8 mouse cellular contexts compared by ENCODE assay signal in genomic region chr12:117107143-117107616, GRCm38 (mm10).
DNase-seq lines count a peak whose midpoint lies in the region; ATAC-seq and TF ChIP-seq lines count a peak whose summit lies in the region.

No protein-coding gene starts in this region.

- TF ChIP-seq CTCF in thymus, adult 2 months (IDR thresholded peaks at IDR 0.05; ENCODE audit: borderline replicate concordance, control insufficient read depth, extremely low read depth, insufficient read depth, low read length, poor library complexity) = no peak

- H3K9ac ChIP-seq in intestine, embryonic 15.5 days = no peak overlapping the region
- H3K9ac ChIP-seq in intestine, embryonic 16.5 days (ENCODE audit: low read depth, low read length) = no peak overlapping the region
- H3K9ac ChIP-seq in hindbrain, embryonic 14.5 days = peak overlapping the region; percentile 28; the same call in 1 of the 2 replicates
- no peak overlapping the region for H3K9ac ChIP-seq in limb, embryonic 14.5 days (ENCODE audit: low read depth, low read length, severe bottlenecking)
- 0 out of 2 replicates have a peak overlapping the region, but pooled peaks have one; percentile 0 for H3K9ac ChIP-seq in neural tube, embryonic 15.5 days (replicated peaks)

- ATAC-seq in intestine, embryonic 15.5 days = 0 out of 2 replicates have a peak, but pooled peaks have one; percentile 23
- no peak for ATAC-seq in intestine, embryonic 16.5 days
- peak; percentile 95 for ATAC-seq in hindbrain, embryonic 14.5 days (ENCODE audit: low FRiP score)
- ATAC-seq in limb, embryonic 14.5 days (ENCODE audit: low FRiP score, low read depth) = peak; percentile 50; the same call in 1 of the 2 replicates
- peak; percentile 94 for ATAC-seq in neural tube, embryonic 15.5 days (ENCODE audit: low FRiP score)

- no peak overlapping the region for H3K4me3 ChIP-seq in intestine, embryonic 15.5 days (replicated peaks)
- no peak overlapping the region for H3K4me3 ChIP-seq in intestine, embryonic 16.5 days (ENCODE audit: low read length)
- no peak overlapping the region for H3K4me3 ChIP-seq in hindbrain, embryonic 14.5 days (replicated peaks; ENCODE audit: low read length)
- no peak overlapping the region for H3K4me3 ChIP-seq in limb, embryonic 14.5 days (replicated peaks; ENCODE audit: low read length)
- 0 out of 2 replicates have a peak overlapping the region, but pooled peaks have one; percentile 1 for H3K4me3 ChIP-seq in neural tube, embryonic 15.5 days (replicated peaks)
- no peak overlapping the region for H3K4me3 ChIP-seq in thymus, adult 2 months (ENCODE audit: control insufficient read depth, insufficient read depth, low read length)

- H3K4me1 ChIP-seq in intestine, embryonic 15.5 days (replicated peaks) = no peaks in the 10 kb centered on the region
- no peaks in the 10 kb centered on the region for H3K4me1 ChIP-seq in intestine, embryonic 16.5 days (ENCODE audit: control insufficient read depth, insufficient read depth, low read length)
- peaks cover 22% of the 10 kb centered on the region for H3K4me1 ChIP-seq in hindbrain, embryonic 14.5 days (replicated peaks; ENCODE audit: control insufficient read depth, insufficient read depth, low read length)
- H3K4me1 ChIP-seq in limb, embryonic 14.5 days (ENCODE audit: control insufficient read depth, insufficient read depth, low read length) = peaks cover 3% of the 10 kb centered on the region; the same call in 1 of the 2 replicates
- H3K4me1 ChIP-seq in neural tube, embryonic 15.5 days = peaks cover 22% of the 10 kb centered on the region
- no peaks in the 10 kb centered on the region for H3K4me1 ChIP-seq in thymus, adult 2 months (replicated peaks; ENCODE audit: control insufficient read depth, insufficient read depth, low read length)

- peak; percentile 76 for DNase-seq in embryo, embryonic 11 days
- peak; percentile 77 for DNase-seq in hindbrain, embryonic 14.5 days (ENCODE audit: low spot score)
- peak; percentile 8 for DNase-seq in limb, embryonic 14.5 days (ENCODE audit: low spot score)
- DNase-seq in urinary bladder, postnatal 36 days (ENCODE audit: low spot score in 2 of 2) = no peak
- DNase-seq in thymus, adult 2 months = no peak

- H3K4me2 ChIP-seq in intestine, embryonic 15.5 days (replicated peaks) = no peak overlapping the region
- H3K4me2 ChIP-seq in intestine, embryonic 16.5 days (ENCODE audit: low read depth, low read length) = no peak overlapping the region
- peak overlapping the region; percentile 38 for H3K4me2 ChIP-seq in hindbrain, embryonic 14.5 days (replicated peaks)
- 0 out of 2 replicates have a peak overlapping the region, but pooled peaks have one; percentile 6 for H3K4me2 ChIP-seq in limb, embryonic 14.5 days (replicated peaks; ENCODE audit: low read depth, low read length, severe bottlenecking)
- peak overlapping the region; percentile 43 for H3K4me2 ChIP-seq in neural tube, embryonic 15.5 days

- no peak overlapping the region for H3K27ac ChIP-seq in intestine, embryonic 15.5 days
- no peak overlapping the region for H3K27ac ChIP-seq in intestine, embryonic 16.5 days (ENCODE audit: low read length)
- H3K27ac ChIP-seq in hindbrain, embryonic 14.5 days = peak overlapping the region; percentile 86
- H3K27ac ChIP-seq in limb, embryonic 14.5 days (replicated peaks; ENCODE audit: low read depth, low read length) = no peak overlapping the region
- peak overlapping the region; percentile 45 for H3K27ac ChIP-seq in neural tube, embryonic 15.5 days (replicated peaks)
- H3K27ac ChIP-seq in thymus, adult 2 months (ENCODE audit: control insufficient read depth, insufficient read depth, low read length) = no peak overlapping the region

- no peaks in the 10 kb centered on the region for H3K36me3 ChIP-seq in intestine, embryonic 15.5 days
- H3K36me3 ChIP-seq in intestine, embryonic 16.5 days (ENCODE audit: control insufficient read depth, insufficient read depth, low read length) = no peaks in the 10 kb centered on the region
- no peaks in the 10 kb centered on the region for H3K36me3 ChIP-seq in hindbrain, embryonic 14.5 days (replicated peaks; ENCODE audit: control insufficient read depth, insufficient read depth)
- no peaks in the 10 kb centered on the region for H3K36me3 ChIP-seq in limb, embryonic 14.5 days (ENCODE audit: control insufficient read depth, insufficient read depth, low read length)
- no peaks in the 10 kb centered on the region for H3K36me3 ChIP-seq in neural tube, embryonic 15.5 days
- no peaks in the 10 kb centered on the region for H3K36me3 ChIP-seq in thymus, adult 2 months (ENCODE audit: control insufficient read depth, insufficient read depth, low read length)

- no peaks in the 10 kb centered on the region for H3K27me3 ChIP-seq in intestine, embryonic 15.5 days (replicated peaks)
- no peaks in the 10 kb centered on the region for H3K27me3 ChIP-seq in intestine, embryonic 16.5 days (replicated peaks; ENCODE audit: control insufficient read depth, insufficient read depth, low read length)
- H3K27me3 ChIP-seq in hindbrain, embryonic 14.5 days (ENCODE audit: control insufficient read depth, insufficient read depth, low read length) = peaks cover 55% of the 10 kb centered on the region
- no peaks in the 10 kb centered on the region for H3K27me3 ChIP-seq in limb, embryonic 14.5 days (ENCODE audit: control insufficient read depth, insufficient read depth, low read length)
- H3K27me3 ChIP-seq in neural tube, embryonic 15.5 days (replicated peaks) = peaks cover 54% of the 10 kb centered on the region
- H3K27me3 ChIP-seq in thymus, adult 2 months (ENCODE audit: control insufficient read depth, insufficient read depth, low read length) = no peaks in the 10 kb centered on the region

- H3K9me3 ChIP-seq in intestine, embryonic 15.5 days = no peaks in the 10 kb centered on the region
- no peaks in the 10 kb centered on the region for H3K9me3 ChIP-seq in intestine, embryonic 16.5 days (ENCODE audit: control insufficient read depth, low read length)
- H3K9me3 ChIP-seq in hindbrain, embryonic 14.5 days (ENCODE audit: control insufficient read depth, low read length) = no peaks in the 10 kb centered on the region
- H3K9me3 ChIP-seq in limb, embryonic 14.5 days (ENCODE audit: control insufficient read depth, low read length) = no peaks in the 10 kb centered on the region
- no peaks in the 10 kb centered on the region for H3K9me3 ChIP-seq in neural tube, embryonic 15.5 days (replicated peaks)

- no peak for TF ChIP-seq POLR2A in limb, embryonic 14.5 days (IDR thresholded peaks at IDR 0.05; ENCODE audit: borderline replicate concordance, extremely low read depth, insufficient read depth, insufficient read length)
- TF ChIP-seq POLR2A in thymus, adult 2 months (IDR thresholded peaks at IDR 0.05; ENCODE audit: control insufficient read depth, extremely low read depth, insufficient read depth, low read length, poor library complexity) = no peak

- 47% methylated on average over 16 of the region's 16 CpGs for WGBS in intestine, embryonic 15.5 days
- WGBS in intestine, embryonic 16.5 days = 39% methylated on average over 16 of the region's 16 CpGs
- 5% methylated on average over 16 of the region's 16 CpGs for WGBS in hindbrain, embryonic 14.5 days
- 27% methylated on average over 16 of the region's 16 CpGs for WGBS in limb, embryonic 14.5 days
- WGBS in neural tube, embryonic 15.5 days = 8% methylated on average over 16 of the region's 16 CpGs
- 85% methylated on average over 16 of the region's 16 CpGs for WGBS in thymus, adult 2 months

Comparison
In these comparisons a context has a peak if more than half of its experiments do, and no peak if none do; other contexts are left out.
1. H3K27ac ChIP-seq: peak in hindbrain, embryonic 14.5 days (single experiment) and neural tube, embryonic 15.5 days (single experiment); none in intestine, embryonic 15.5 days (single experiment), intestine, embryonic 16.5 days (single experiment), limb, embryonic 14.5 days (single experiment) and thymus, adult 2 months (single experiment).
2. H3K4me2 ChIP-seq: peak in hindbrain, embryonic 14.5 days (single experiment), limb, embryonic 14.5 days (single experiment) and neural tube, embryonic 15.5 days (single experiment); none in intestine, embryonic 15.5 days (single experiment) and intestine, embryonic 16.5 days (single experiment).
3. H3K9ac ChIP-seq: peak in hindbrain, embryonic 14.5 days (single experiment) and neural tube, embryonic 15.5 days (single experiment); none in intestine, embryonic 15.5 days (single experiment), intestine, embryonic 16.5 days (single experiment) and limb, embryonic 14.5 days (single experiment).
4. DNase-seq: peak in embryo, embryonic 11 days (single experiment), hindbrain, embryonic 14.5 days (single experiment) and limb, embryonic 14.5 days (single experiment); none in urinary bladder, postnatal 36 days (0 of 2) and thymus, adult 2 months (single experiment).